Mouse (Mus musculus) adrenal gland, postnatal 14 days (tissue): ENCODE measurements around the gene Hacl1. TPM values are rescaled to one million over a fixed set of nuclear protein-coding genes. Genes with fewer than 3 reads are reported as not detected.

Source experiments
- total RNA-seq: library from RNA; stranded (reverse); gene quantifications from 2 replicates; pipeline ENCODE4 v1.2.3, GENCODE M21; 2021

Gene Hacl1
- total RNA-seq, 1 experiment from 2014 or later = 112 TPM

Other genes with a start within 250 kb of the Hacl1 start
- gene Sh3bp5, start 205.2 kb downstream of the Hacl1 start, total RNA-seq = 123 and 142 TPM in 2 replicates
- 41.5 and 44.2 TPM in 2 replicates for gene Eaf1, start 146.9 kb downstream of the Hacl1 start, total RNA-seq
- 22.0 and 30.2 TPM in 2 replicates for gene Mettl6, start 146.2 kb downstream of the Hacl1 start, total RNA-seq
- 0.15 and 1.3 TPM in 2 replicates for gene Colq, start 49.9 kb downstream of the Hacl1 start, total RNA-seq
- gene Gm49387, start 408 bp downstream of the Hacl1 start, total RNA-seq = 3.0 and 6.4 TPM in 2 replicates
- 40.4 and 47.4 TPM in 2 replicates for gene Btd, start 258 bp downstream of the Hacl1 start, total RNA-seq
- 25.1 and 26.0 TPM in 2 replicates for gene Ankrd28, start 189.4 kb upstream of the Hacl1 start, total RNA-seq